Mouse (Mus musculus): ENCODE data around the gene 4930562C15Rik.

- TF ChIP-seq CTCF (IDR thresholded peaks at IDR 0.05; ENCODE audit: borderline replicate concordance, extremely low read depth, insufficient read depth, insufficient read length) (peak; percentile 65), POLR2A (IDR thresholded peaks at IDR 0.05; ENCODE audit: borderline replicate concordance, extremely low read depth, insufficient read depth, insufficient read length, poor library complexity, severe bottlenecking) (no peak)
Observed at GRCm38 (mm10) chr16:4862863-4863483, 27.8 kb downstream of the 4930562C15Rik start.

Measured in brain, embryonic 14.5 days (tissue).